Mouse (Mus musculus) MEL (cell line): ENCODE data around the gene Gpr85. TPM values are rescaled to one million over a fixed set of nuclear protein-coding genes. Genes with fewer than 3 reads are reported as not detected.

Experiments
- DNase-seq: peaks from one replicate; pipeline ENCODE4 v3.0.0; 2011; ENCODE audit warnings: low read depth, low spot score
- H3K27ac ChIP-seq: 2 replicates; pipeline ENCODE4 v1.5.1; 2012; ENCODE audit warnings: low read depth, mild to moderate bottlenecking, control low read depth, low read length, moderate library complexity; ENCODE audit not compliant: control insufficient read depth
- H3K27me3 ChIP-seq, 2 experiments: fragments of 150-350 bp in 1 of 2; sonication (generic) in 1 of 2; 2 replicates each; pipeline ENCODE4 v1.6.1; 2012; ENCODE audit warnings: low read length in 2 of 2, mild to moderate bottlenecking in 2 of 2, improper control_type of control experiment in 1 of 2, moderate library complexity in 1 of 2; ENCODE audit not compliant: insufficient read depth in 2 of 2, control insufficient read depth in 1 of 2
- H3K36me3 ChIP-seq, 2 experiments: 2 replicates each; pipeline ENCODE4 v1.6.1; 2012 to 2014; ENCODE audit warnings: low read length in 2 of 2, improper control_type of control experiment in 1 of 2, inconsistent platforms in 1 of 2, mild to moderate bottlenecking in 1 of 2; ENCODE audit not compliant: insufficient read depth in 2 of 2, control insufficient read depth in 1 of 2
- H3K4me1 ChIP-seq, 2 experiments: fragments of 150-350 bp in 1 of 2; sonication (generic) in 1 of 2; 2 replicates each; pipeline ENCODE4 v1.6.1; 2012; ENCODE audit warnings: low read length in 2 of 2, improper control_type of control experiment in 1 of 2, mild to moderate bottlenecking in 1 of 2; ENCODE audit not compliant: insufficient read depth in 2 of 2, control insufficient read depth in 1 of 2
- H3K4me3 ChIP-seq, 2 experiments: fragments of 150-350 bp in 1 of 2; sonication (generic) in 1 of 2; 2 replicates each; pipeline ENCODE4 v1.5.1; 2012; ENCODE audit warnings: low read depth in 2 of 2, low read length in 2 of 2, mild to moderate bottlenecking in 2 of 2, moderate library complexity in 2 of 2, control low read depth in 1 of 2, improper control_type of control experiment in 1 of 2; ENCODE audit not compliant: control insufficient read depth in 1 of 2, insufficient read depth in 1 of 2
- H3K79me2 ChIP-seq: 2 replicates; pipeline ENCODE4 v1.6.1; 2012; ENCODE audit warnings: mild to moderate bottlenecking, low read length, moderate library complexity; ENCODE audit not compliant: control insufficient read depth, poor library complexity, insufficient read depth
- H3K9ac ChIP-seq: 2 replicates; pipeline ENCODE4 v1.6.1; 2012; ENCODE audit warnings: low read depth, mild to moderate bottlenecking, control low read depth, low read length, moderate library complexity; ENCODE audit not compliant: control insufficient read depth, poor library complexity, severe bottlenecking
- H3K9me3 ChIP-seq: fragments of 150-350 bp; sonication (generic); replicated peaks from 2 replicates; pipeline ENCODE4 v1.6.1; 2012; ENCODE audit warnings: mild to moderate bottlenecking, low read length, improper control_type of control experiment, moderate library complexity; ENCODE audit not compliant: insufficient read depth
- CTCF ChIP-seq, 3 experiments: IDR thresholded peaks in 2 of 3; conservative IDR thresholded peaks in 1 of 3; 2 replicates each; pipeline ENCODE4 v1.5.1; 2011 to 2012; ENCODE audit warnings: low read length in 3 of 3, low read depth in 2 of 3, mild to moderate bottlenecking in 2 of 3, improper control_type of control experiment in 1 of 3, inconsistent platforms in 1 of 3, mixed read lengths in 1 of 3, moderate library complexity in 1 of 3; ENCODE audit not compliant: control insufficient read depth in 1 of 3, insufficient read depth in 1 of 3, poor library complexity in 1 of 3, severe bottlenecking in 1 of 3
- E2F4 ChIP-seq: IDR thresholded peaks from 2 replicates; pipeline ENCODE4 v1.6.1; 2011; ENCODE audit warnings: low read depth, low read length, improper control_type of control experiment, borderline replicate concordance
- EP300 ChIP-seq, 2 experiments: IDR thresholded peaks; 2 replicates each; pipeline ENCODE4 v1.6.1; 2011; ENCODE audit warnings: improper control_type of control experiment in 2 of 2, low read length in 2 of 2, low read depth in 1 of 2, mild to moderate bottlenecking in 1 of 2
- HCFC1 ChIP-seq: IDR thresholded peaks from 2 replicates; pipeline ENCODE4 v1.6.1; 2012; ENCODE audit warnings: low read depth, mild to moderate bottlenecking, inconsistent platforms, low read length, improper control_type of control experiment, moderate library complexity
- MAFK ChIP-seq: IDR thresholded peaks from 2 replicates; pipeline ENCODE4 v1.6.1; 2011; ENCODE audit warnings: low read depth, mild to moderate bottlenecking, low read length, improper control_type of control experiment, borderline replicate concordance
- MAX ChIP-seq: IDR thresholded peaks from 2 replicates; pipeline ENCODE4 v1.6.1; 2011; ENCODE audit warnings: low read length, improper control_type of control experiment
- MAZ ChIP-seq: IDR thresholded peaks from 2 replicates; pipeline ENCODE4 v1.6.1; 2012; ENCODE audit warnings: low read depth, mild to moderate bottlenecking, inconsistent platforms, low read length, improper control_type of control experiment
- MEF2A ChIP-seq: IDR thresholded peaks from 2 replicates; pipeline ENCODE4 v1.6.1; 2014; ENCODE audit warnings: low read depth, mild to moderate bottlenecking, inconsistent platforms, low read length, improper control_type of control experiment; ENCODE audit not compliant: poor library complexity, insufficient replicate concordance, severe bottlenecking; ENCODE audit errors: extremely low read depth
- MYB ChIP-seq: IDR thresholded peaks from 2 replicates; pipeline ENCODE4 v1.6.1; 2011; ENCODE audit warnings: mild to moderate bottlenecking, low read depth, low read length, improper control_type of control experiment
- MYC ChIP-seq: IDR thresholded peaks from 2 replicates; pipeline ENCODE4 v1.6.1; 2011; ENCODE audit warnings: low read depth, mild to moderate bottlenecking, low read length, improper control_type of control experiment, moderate library complexity
- NRF1 ChIP-seq: IDR thresholded peaks from 2 replicates; pipeline ENCODE4 v1.6.1; 2014; ENCODE audit warnings: low read depth, mild to moderate bottlenecking, inconsistent platforms, low read length, improper control_type of control experiment, moderate library complexity; ENCODE audit not compliant: poor library complexity, insufficient read depth, severe bottlenecking
- POLR2A ChIP-seq, 2 experiments: IDR thresholded peaks; 2 replicates each; pipeline ENCODE4 v1.6.1; 2011 to 2012; ENCODE audit warnings: low read length in 2 of 2, mild to moderate bottlenecking in 2 of 2, control low read depth in 1 of 2, improper control_type of control experiment in 1 of 2, low read depth in 1 of 2, moderate library complexity in 1 of 2; ENCODE audit not compliant: control insufficient read depth in 1 of 2, insufficient read depth in 1 of 2, poor library complexity in 1 of 2
- POLR2AphosphoS2 ChIP-seq: IDR thresholded peaks from 2 replicates; pipeline ENCODE4 v1.6.1; 2011; ENCODE audit warnings: low read length, improper control_type of control experiment
- RAD21 ChIP-seq: IDR thresholded peaks from 2 replicates; pipeline ENCODE4 v1.6.1; 2011; ENCODE audit warnings: mild to moderate bottlenecking, low read depth, low read length, improper control_type of control experiment
- SIN3A ChIP-seq: IDR thresholded peaks from 2 replicates; pipeline ENCODE4 v1.6.1; 2012; ENCODE audit warnings: low read length, improper control_type of control experiment, inconsistent platforms
- TAL1 ChIP-seq: IDR thresholded peaks from 2 replicates; pipeline ENCODE4 v1.6.1; 2012; ENCODE audit warnings: mild to moderate bottlenecking, inconsistent platforms, low read length, moderate library complexity, mixed read lengths
- TBP ChIP-seq: IDR thresholded peaks from 2 replicates; pipeline ENCODE4 v1.8.0; 2011; ENCODE audit warnings: low read depth, low read length, improper control_type of control experiment
- UBTF ChIP-seq: IDR thresholded peaks from 2 replicates; pipeline ENCODE4 v1.6.1; 2012; ENCODE audit warnings: low read depth, mild to moderate bottlenecking, inconsistent platforms, low read length, improper control_type of control experiment, moderate library complexity, borderline replicate concordance; ENCODE audit not compliant: insufficient read depth
- USF1 ChIP-seq: IDR thresholded peaks from 2 replicates; pipeline ENCODE4 v1.6.1; 2014; ENCODE audit warnings: low read depth, mild to moderate bottlenecking, inconsistent platforms, low read length, improper control_type of control experiment, moderate library complexity
- ZC3H11A ChIP-seq: IDR thresholded peaks from 2 replicates; pipeline ENCODE4 v1.6.1; 2012; ENCODE audit warnings: low read depth, mild to moderate bottlenecking, inconsistent platforms, low read length, improper control_type of control experiment
- ZMIZ1 ChIP-seq: IDR thresholded peaks from 2 replicates; pipeline ENCODE4 v1.6.1; 2012; ENCODE audit warnings: low read depth, mild to moderate bottlenecking, inconsistent platforms, low read length, improper control_type of control experiment, moderate library complexity
- ZNF384 ChIP-seq: IDR thresholded peaks from 2 replicates; pipeline ENCODE4 v1.6.1; 2012; ENCODE audit warnings: low read depth, mild to moderate bottlenecking, inconsistent platforms, low read length, improper control_type of control experiment
- polyA plus RNA-seq, 2 experiments: library from polyadenylated mRNA; stranded (reverse) in 1 of 2; unstranded in 1 of 2; fragments of >175 nt in 1 of 2; fragments of >200 nt in 1 of 2; gene quantifications; 2 replicates each; pipeline versions ENCODE4 v1.2.1 to v1.2.4; 2012; ENCODE audit warnings: low replicate concordance in 2 of 2, low read depth in 1 of 2; ENCODE audit not compliant: insufficient read length in 2 of 2, insufficient read depth in 1 of 2, missing spikeins in 1 of 2
- total RNA-seq: library from RNA; depleted of rRNA; stranded (reverse); fragments of 300-350 nt; gene quantifications from 2 replicates; pipeline ENCODE4 v1.2.3, GENCODE M21; 2012

Gpr85 gene
- total and polyA plus RNA-seq, 3 experiments = not detected

DNA sequence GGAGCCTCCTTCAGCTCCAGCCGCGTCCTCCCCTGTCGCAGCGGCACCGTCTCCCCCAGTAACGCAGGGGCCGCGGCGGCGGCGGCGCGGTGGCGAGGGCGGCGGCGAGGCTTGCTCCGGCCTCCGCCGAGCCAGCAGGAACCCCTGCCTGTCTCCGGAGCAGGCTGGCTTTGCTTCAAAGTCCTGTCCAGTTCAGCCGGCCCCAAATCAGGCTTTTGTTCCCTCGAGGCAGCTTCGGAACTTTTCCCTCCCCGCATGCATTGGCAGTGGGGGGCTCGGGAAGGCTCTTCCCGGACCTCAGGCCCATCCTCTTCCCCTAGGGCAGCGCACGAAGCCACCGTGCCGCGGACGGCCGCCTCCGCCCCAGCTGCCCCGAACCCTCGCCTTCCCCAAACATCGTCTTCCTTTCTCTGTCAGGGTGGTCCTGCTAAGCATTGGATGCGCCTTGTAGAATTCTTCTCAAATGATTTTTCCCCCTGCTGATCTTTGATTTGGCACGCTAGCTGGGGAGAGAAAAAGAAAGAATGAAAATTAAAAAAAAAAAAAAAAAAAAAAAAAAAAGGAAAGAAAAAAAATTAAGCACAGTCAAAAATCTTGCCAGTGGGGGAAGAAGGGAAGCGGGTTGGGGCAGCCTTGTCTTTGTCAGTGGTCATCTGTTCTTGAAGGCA, 931 bp downstream of the Gpr85 start:
- Histone ChIP-seq H3K27me3 (peaks cover 0 to 1% of the 10 kb centered on the region in 2 experiments; a peak in 1 of 4 replicates), H3K9me3 (no peaks in the 10 kb centered on the region), H3K36me3 (no peaks in the 10 kb centered on the region), H3K4me3 (peak overlapping the region; percentile 49 to 57), H3K4me1 (no peaks in the 10 kb centered on the region), H3K9ac (peak overlapping the region; percentile 57), H3K79me2 (no peaks in the 10 kb centered on the region), H3K27ac (no peak overlapping the region)
- TF ChIP-seq POLR2A (IDR thresholded peaks at IDR 0.05; ENCODE audit: control insufficient read depth in 1 of 2, insufficient read depth in 1 of 2, low read depth in 1 of 2, low read length in 2 of 2, poor library complexity in 1 of 2) (0 out of 4 replicates have a peak, but pooled peaks of 1 of the 2 experiments have one; percentile 34), ZNF384 (peak; percentile 24; the same call in 1 of the 2 replicates), ZMIZ1 (no peak), E2F4 (no peak)
- DNase-seq = peak; percentile 50

GRCm38 (mm10) chr6:13837916-13838676, 1.6 kb downstream of the Gpr85 start:
- Histone ChIP-seq H3K4me1 (no peaks in the 10 kb centered on the region), H3K27ac (no peak overlapping the region), H3K79me2 (no peaks in the 10 kb centered on the region), H3K27me3 (peaks cover 0 to 1% of the 10 kb centered on the region in 2 experiments; a peak in 1 of 4 replicates), H3K4me3 (peak overlapping the region; percentile 49 to 57; a peak in 3 of 4 replicates), H3K9ac (no peak overlapping the region; the same call in 1 of the 2 replicates), H3K36me3 (no peaks in the 10 kb centered on the region), H3K9me3 (no peaks in the 10 kb centered on the region)
- no peak for TF ChIP-seq UBTF
- peak; percentile 15; the same call in 1 of the 2 replicates for TF ChIP-seq ZNF384
- TF ChIP-seq NRF1 = peak; percentile 71
- no peak for TF ChIP-seq POLR2A (IDR thresholded peaks at IDR 0.05; ENCODE audit: control insufficient read depth in 1 of 2, insufficient read depth in 1 of 2, low read depth in 1 of 2, low read length in 2 of 2, poor library complexity in 1 of 2)
- DNase-seq = no peak

DNA sequence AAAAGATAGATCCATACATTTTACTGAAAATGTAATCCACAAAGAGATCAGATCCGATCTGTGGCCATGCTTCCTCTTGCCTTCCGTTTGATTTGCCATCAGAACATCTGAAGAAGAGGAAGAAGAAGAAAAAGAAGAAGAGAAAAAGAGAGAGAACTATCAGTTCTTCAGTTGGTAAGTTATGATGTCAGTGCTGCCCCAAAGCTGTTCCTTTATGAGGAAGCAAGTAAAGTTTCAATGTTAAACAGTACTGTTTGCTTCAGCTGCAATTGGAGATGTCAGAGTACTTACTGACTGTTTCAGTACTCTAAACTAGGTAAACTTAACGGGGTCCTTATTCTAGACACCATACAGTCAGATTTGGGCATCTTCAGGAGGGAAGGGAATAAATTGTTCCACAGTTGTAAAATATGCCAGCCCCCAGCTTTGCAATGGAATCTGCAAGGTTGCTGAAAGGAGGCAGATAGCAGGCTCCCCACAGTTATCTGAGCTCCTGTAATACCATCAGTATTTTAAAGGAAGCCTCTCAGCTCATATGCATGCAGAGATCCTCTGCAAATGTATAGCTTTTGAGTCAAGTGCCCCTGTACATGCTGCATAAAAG, 2.7 kb downstream of the Gpr85 start:
- no peak overlapping the region for H3K4me3 ChIP-seq
- H3K79me2 ChIP-seq = no peaks in the 10 kb centered on the region
- H3K27me3 ChIP-seq = peaks cover 2 to 3% of the 10 kb centered on the region in 2 experiments; a peak in 3 of 4 replicates
- H3K4me1 ChIP-seq = no peaks in the 10 kb centered on the region
- DNase-seq = no peak
- no peak overlapping the region for H3K27ac ChIP-seq
- no peak overlapping the region for H3K9ac ChIP-seq
- no peaks in the 10 kb centered on the region for H3K36me3 ChIP-seq
- H3K9me3 ChIP-seq = no peaks in the 10 kb centered on the region
- no peak for TF ChIP-seq MYB
- no peak for TF ChIP-seq SIN3A
- TF ChIP-seq MEF2A = no peak
- TF ChIP-seq TBP = no peak
- TF ChIP-seq CTCF (IDR thresholded peaks at IDR 0.05 in 2 of 3, conservative IDR thresholded peaks at IDR 0.05 in 1 of 3; ENCODE audit: control insufficient read depth in 1 of 3, insufficient read depth in 1 of 3, low read depth in 2 of 3, low read length in 3 of 3, poor library complexity in 1 of 3, severe bottlenecking in 1 of 3) = no peak
- TF ChIP-seq MAFK = no peak
- TF ChIP-seq HCFC1 = no peak
- no peak for TF ChIP-seq ZC3H11A
- TF ChIP-seq USF1 = no peak
- TF ChIP-seq MAX = no peak
- no peak for TF ChIP-seq UBTF
- no peak for TF ChIP-seq TAL1
- no peak for TF ChIP-seq MAZ
- TF ChIP-seq RAD21 = no peak
- no peak for TF ChIP-seq MYC
- no peak for TF ChIP-seq POLR2AphosphoS2
- no peak for TF ChIP-seq EP300 (IDR thresholded peaks at IDR 0.05; ENCODE audit: low read depth in 1 of 2, low read length in 2 of 2)
